Mouse (Mus musculus) embryonic facial prominence, embryonic 12.5 days (tissue): ENCODE results near the gene Gm19345. TPM values are rescaled to one million over a fixed set of nuclear protein-coding genes. Genes with fewer than 3 reads are reported as not detected.

ENCODE experiments used
- ATAC-seq: fragments of 200-750 bp; cut with Nextera tagmentation; 2 replicates; pipeline ENCODE4 v1.8.0; 2017; ENCODE audit not compliant: insufficient number of reproducible peaks, insufficient read depth, low FRiP score, low TSS enrichment
- H3K27ac ChIP-seq: fragments of 300-500 bp; sonication (generic); 2 replicates; pipeline ENCODE4 v1.5.1; 2016; ENCODE audit warnings: mild to moderate bottlenecking
- H3K27me3 ChIP-seq: fragments of 300-500 bp; sonication (generic); 2 replicates; pipeline ENCODE4 v1.6.1; 2016; ENCODE audit warnings: mild to moderate bottlenecking, moderate library complexity
- H3K36me3 ChIP-seq: fragments of 300-500 bp; sonication (generic); 2 replicates; pipeline ENCODE4 v1.6.1; 2016; ENCODE audit warnings: mild to moderate bottlenecking
- H3K4me1 ChIP-seq: fragments of 300-500 bp; sonication (generic); 2 replicates; pipeline ENCODE4 v1.6.1; 2016
- H3K4me2 ChIP-seq: fragments of 300-500 bp; sonication (generic); replicated peaks from 2 replicates; pipeline ENCODE4 v1.6.1; 2016; ENCODE audit warnings: mild to moderate bottlenecking, moderate library complexity
- H3K4me3 ChIP-seq: fragments of 300-500 bp; sonication (generic); 2 replicates; pipeline ENCODE4 v1.5.1; 2016; ENCODE audit warnings: mild to moderate bottlenecking
- H3K9ac ChIP-seq: fragments of 300-500 bp; sonication (generic); 2 replicates; pipeline ENCODE4 v1.6.1; 2016; ENCODE audit warnings: mild to moderate bottlenecking, moderate library complexity
- H3K9me3 ChIP-seq: fragments of 300-500 bp; sonication (generic); 2 replicates; pipeline ENCODE4 v1.6.1; 2016; ENCODE audit warnings: mild to moderate bottlenecking, moderate library complexity
- WGBS: fragments of 180-500 bp; shearing (Covaris S2); methylation state at CpG from one replicate; pipeline ENCODE4 v1.1.7; 2016; 5-methylcytosine and 5-hydroxymethylcytosine counted together
- polyA plus RNA-seq: library from polyadenylated mRNA; unstranded; fragments of >200 nt; fragmentation: Nextera tagmentation; extraction: Ambion mirVana; gene quantifications from 2 replicates; pipeline ENCODE4 v1.2.1, GENCODE M21; 2016

The Gm19345 gene
- polyA plus RNA-seq, 1 experiment from 2014 or later, result 0.20 TPM

DNA sequence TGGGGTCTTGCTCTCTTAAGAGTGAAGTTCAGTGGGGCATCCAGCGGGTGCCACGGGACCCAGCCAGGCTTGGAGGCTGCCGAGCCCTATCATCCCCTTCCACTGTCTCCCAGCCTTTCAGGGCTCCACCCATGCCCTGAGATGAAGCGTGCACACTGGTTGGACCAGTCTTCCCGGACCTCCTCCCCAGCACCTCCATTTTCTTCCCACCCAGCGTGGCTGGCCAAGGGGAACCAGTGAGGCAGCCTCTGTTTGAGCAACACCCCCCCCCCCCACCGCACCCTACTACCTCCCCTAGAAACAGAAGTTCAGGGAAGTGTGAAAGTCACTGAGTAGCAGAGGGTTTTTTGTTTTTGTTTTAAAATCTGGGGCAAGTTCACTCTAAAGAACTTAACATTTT is 36.0 kb downstream of the Gm19345 start, which contains the start of gene Ceacam19:
TSS of gene Ceacam19 (minus strand) at position 117 of the 400 bp plus-strand sequence.
- Histone ChIP-seq H3K27ac (no peak within 1 kb of the TSS), H3K4me1 (no peaks in the 10 kb centered on the region), H3K27me3 (no peaks in the 10 kb centered on the region), H3K4me3 (no peak within 1 kb of the TSS), H3K9me3 (peaks cover 4% of the 10 kb centered on the region; the same call in 1 of the 2 replicates), H3K36me3 (no peaks in the 10 kb centered on the region), H3K9ac (no peak within 1 kb of the TSS), H3K4me2 (no peak within 1 kb of the TSS)
- no peak for ATAC-seq
- WGBS, result 79% methylated on average over 7 of the region's 7 CpGs

DNA sequence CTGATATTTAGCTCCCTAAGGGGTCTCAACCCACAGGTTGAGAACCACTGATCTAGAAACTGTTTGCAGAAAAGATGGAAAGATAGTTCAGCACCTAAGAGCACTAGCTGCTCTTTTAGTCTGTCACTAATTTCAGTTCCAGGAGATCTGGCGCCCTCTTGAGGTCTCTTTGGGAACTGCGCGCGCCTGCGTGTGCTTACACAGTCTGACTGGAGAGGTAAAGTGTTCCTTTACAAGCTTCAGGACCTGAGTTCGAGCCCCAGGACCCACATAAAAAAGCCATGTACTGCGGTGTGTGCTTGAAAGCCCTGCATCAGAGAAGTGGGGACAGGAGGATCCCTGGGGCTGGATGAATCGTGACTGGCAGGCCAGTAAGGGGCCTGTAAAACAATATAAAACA is 38.1 kb downstream of the Gm19345 start:
- 48% methylated on average over 8 of the region's 8 CpGs for WGBS
- no peak overlapping the region for H3K4me3 ChIP-seq
- no peak overlapping the region for H3K4me2 ChIP-seq
- peaks cover 4% of the 10 kb centered on the region; the same call in 1 of the 2 replicates for H3K9me3 ChIP-seq
- no peak overlapping the region for H3K27ac ChIP-seq
- H3K4me1 ChIP-seq, result no peaks in the 10 kb centered on the region
- H3K36me3 ChIP-seq, result no peaks in the 10 kb centered on the region
- no peaks in the 10 kb centered on the region for H3K27me3 ChIP-seq
- ATAC-seq, result no peak
- H3K9ac ChIP-seq, result no peak overlapping the region

Other genes starting within 250 kb of the Gm19345 start
- gene Clasrp, start 247.5 kb upstream of the Gm19345 start, polyA plus RNA-seq, result 72.7 and 80.7 TPM in 2 replicates
- 8.0 and 8.5 TPM in 2 replicates for gene Relb, start 222.6 kb upstream of the Gm19345 start, polyA plus RNA-seq
- 93.9 and 95.0 TPM in 2 replicates for gene Clptm1, start 187.0 kb upstream of the Gm19345 start, polyA plus RNA-seq
- 0.74 and 0.83 TPM in 2 replicates for gene Apoc2, start 174.1 kb upstream of the Gm19345 start, polyA plus RNA-seq
- gene Gm44805, start 170.6 kb upstream of the Gm19345 start, polyA plus RNA-seq, result not detected in 2 replicates
- not detected in 2 replicates for gene Apoc4, start 170.5 kb upstream of the Gm19345 start, polyA plus RNA-seq
- gene Apoc1, start 159.3 kb upstream of the Gm19345 start, polyA plus RNA-seq, result 6.1 and 6.4 TPM in 2 replicates
- gene Apoe, start 152.8 kb upstream of the Gm19345 start, polyA plus RNA-seq, result 200 and 220 TPM in 2 replicates
- gene Tomm40, start 136.6 kb upstream of the Gm19345 start, polyA plus RNA-seq, result 163 and 174 TPM in 2 replicates
- 95.3 and 97.6 TPM in 2 replicates for gene Nectin2, start 101.5 kb upstream of the Gm19345 start, polyA plus RNA-seq
- gene Bcam, start 81.0 kb upstream of the Gm19345 start, polyA plus RNA-seq, result 62.3 and 69.1 TPM in 2 replicates
- 4.4 and 4.8 TPM in 2 replicates for gene Cblc, start 55.2 kb upstream of the Gm19345 start, polyA plus RNA-seq
- gene Bcl3, start 29.2 kb upstream of the Gm19345 start, polyA plus RNA-seq, result 2.2 TPM in 2 replicates
- not detected in 2 replicates for gene Ceacam16, start 9.3 kb downstream of the Gm19345 start, polyA plus RNA-seq
- not detected in 2 replicates for gene Ceacam19, start 36.0 kb downstream of the Gm19345 start, polyA plus RNA-seq
- gene Pvr, start 69.2 kb downstream of the Gm19345 start, polyA plus RNA-seq, result 9.3 and 10.7 TPM in 2 replicates
- 0.41 TPM in 1 of 2 replicates, not detected in the other for gene Igsf23, start 98.8 kb downstream of the Gm19345 start, polyA plus RNA-seq
- not detected in 2 replicates for gene Ceacam20, start 113.4 kb downstream of the Gm19345 start, polyA plus RNA-seq
- gene Nlrp9b, start 139.5 kb downstream of the Gm19345 start, polyA plus RNA-seq, result not detected in 2 replicates
- gene Vmn1r91, start 247.7 kb downstream of the Gm19345 start, polyA plus RNA-seq, result not detected in 2 replicates